Mouse (Mus musculus) heart, embryonic 14.5 days (tissue): ENCODE data around the gene Tmem247. TPM values are rescaled to one million over a fixed set of nuclear protein-coding genes. Genes with fewer than 3 reads are reported as not detected.

Source experiments
- ATAC-seq: fragments of 200-750 bp; cut with Nextera tagmentation; 2 replicates; pipeline ENCODE4 v1.8.0; 2017; ENCODE audit warnings: low read depth, moderate TSS enrichment; ENCODE audit not compliant: insufficient number of reproducible peaks, insufficient read depth, low FRiP score
- H3K27ac ChIP-seq, 2 experiments: fragments of 200-500 bp in 1 of 2; fragments of 300-500 bp in 1 of 2; sonication (generic) in 1 of 2; replicated peaks in 1 of 2; 2 replicates each; pipeline ENCODE4 v1.5.1; 2012 to 2014; ENCODE audit warnings: low read depth in 2 of 2, low read length in 2 of 2, control low read depth in 1 of 2, mild to moderate bottlenecking in 1 of 2, mixed read lengths in 1 of 2; ENCODE audit not compliant: control insufficient read depth in 1 of 2, insufficient read depth in 1 of 2
- H3K27me3 ChIP-seq: fragments of 300-500 bp; sonication (generic); 2 replicates; pipeline ENCODE4 v1.6.1; 2014; ENCODE audit warnings: mild to moderate bottlenecking, low read length, control low read depth; ENCODE audit not compliant: control insufficient read depth, insufficient read depth
- H3K36me3 ChIP-seq: fragments of 300-500 bp; sonication (generic); 2 replicates; pipeline ENCODE4 v1.6.1; 2014; ENCODE audit warnings: mild to moderate bottlenecking, control low read depth, low read length, mixed read lengths; ENCODE audit not compliant: control insufficient read depth, insufficient read depth
- H3K4me1 ChIP-seq, 2 experiments: fragments of 200-500 bp in 1 of 2; fragments of 300-500 bp in 1 of 2; sonication (generic) in 1 of 2; 2 replicates each; pipeline ENCODE4 v1.6.1; 2012 to 2014; ENCODE audit warnings: low read length in 2 of 2, control low read depth in 1 of 2, mixed read lengths in 1 of 2; ENCODE audit not compliant: control insufficient read depth in 2 of 2, insufficient read depth in 2 of 2
- H3K4me2 ChIP-seq: fragments of 300-500 bp; sonication (generic); 2 replicates; pipeline ENCODE4 v1.6.1; 2014; ENCODE audit warnings: mild to moderate bottlenecking, low read length
- H3K4me3 ChIP-seq, 2 experiments: fragments of 200-500 bp in 1 of 2; fragments of 300-500 bp in 1 of 2; sonication (generic) in 1 of 2; 2 replicates each; pipeline ENCODE4 v1.5.1; 2012 to 2014; ENCODE audit warnings: low read length in 2 of 2, mild to moderate bottlenecking in 2 of 2, control low read depth in 1 of 2, low read depth in 1 of 2, moderate library complexity in 1 of 2; ENCODE audit not compliant: control insufficient read depth in 1 of 2, insufficient read depth in 1 of 2
- H3K9ac ChIP-seq: fragments of 300-500 bp; sonication (generic); 2 replicates; pipeline ENCODE4 v1.6.1; 2014; ENCODE audit warnings: mild to moderate bottlenecking, low read length
- H3K9me3 ChIP-seq: fragments of 300-500 bp; sonication (generic); 2 replicates; pipeline ENCODE4 v1.6.1; 2016; ENCODE audit warnings: low read length, control low read depth; ENCODE audit not compliant: control insufficient read depth
- WGBS: fragments of 180-500 bp; shearing (Covaris S2); extraction: QIAGEN DNeasy Blood & Tissue Kit; methylation state at CpG from one replicate; pipeline ENCODE4 v1.1.7; 2014; 5-methylcytosine and 5-hydroxymethylcytosine counted together
- polyA plus RNA-seq: library from polyadenylated mRNA; unstranded; fragments of >200 nt; fragmentation: Nextera tagmentation; extraction: Ambion mirVana; gene quantifications from 2 replicates; pipeline ENCODE4 v1.2.1, GENCODE M21; 2014

The Tmem247 gene
- polyA plus RNA-seq, 1 experiment from 2014 or later: not detected

- Histone ChIP-seq H3K4me3 (no peak overlapping the region), H3K9me3 (no peaks in the 10 kb centered on the region), H3K27me3 (no peaks in the 10 kb centered on the region), H3K9ac (no peak overlapping the region), H3K4me1 (no peaks in the 10 kb centered on the region), H3K36me3 (no peaks in the 10 kb centered on the region), H3K4me2 (no peak overlapping the region), H3K27ac (no peak overlapping the region)
- WGBS: 70% methylated on average over 6 of the region's 6 CpGs
- ATAC-seq: no peak
Observed at GRCm38 (mm10) chr17:86948801-86949200, 31.7 kb downstream of the Tmem247 start.

- H3K9me3 ChIP-seq: peaks cover 4% of the 10 kb centered on the region; the same call in 1 of the 2 replicates
- H3K27me3 ChIP-seq: no peaks in the 10 kb centered on the region
- no peak overlapping the region for H3K4me3 ChIP-seq
- H3K36me3 ChIP-seq: no peaks in the 10 kb centered on the region
- no peak overlapping the region for H3K9ac ChIP-seq
- peak overlapping the region; percentile 55 to 81 for H3K27ac ChIP-seq
- no peak for ATAC-seq
- 78% methylated on average over 5 of the region's 5 CpGs for WGBS
- peak overlapping the region; percentile 37 for H3K4me2 ChIP-seq
- H3K4me1 ChIP-seq: peaks cover 28 to 32% of the 10 kb centered on the region in 2 experiments
Observed at GRCm38 (mm10) chr17:86957239-86957638, 40.1 kb downstream of the Tmem247 start.

- Histone ChIP-seq H3K27ac (peak overlapping the region; percentile 55 to 81), H3K4me3 (no peak overlapping the region), H3K27me3 (no peaks in the 10 kb centered on the region), H3K4me1 (peaks cover 28 to 32% of the 10 kb centered on the region in 2 experiments), H3K9ac (0 out of 2 replicates have a peak overlapping the region, but pooled peaks have one; percentile 35), H3K9me3 (peaks cover 4% of the 10 kb centered on the region; the same call in 1 of the 2 replicates), H3K36me3 (no peaks in the 10 kb centered on the region), H3K4me2 (peak overlapping the region; percentile 37)
- 62% methylated on average over 14 of the region's 14 CpGs for WGBS
- ATAC-seq: no peak
Observed at GRCm38 (mm10) chr17:86957968-86958367, 40.8 kb downstream of the Tmem247 start.

GRCm38 (mm10) chr17:86961301-86961841 lies 44.2 kb downstream of the Tmem247 start:
- WGBS: 49% methylated on average over 8 of the region's 8 CpGs
- Histone ChIP-seq H3K4me1 (peaks cover 40 to 44% of the 10 kb centered on the region in 2 experiments), H3K27me3 (no peaks in the 10 kb centered on the region), H3K36me3 (peaks cover 10% of the 10 kb centered on the region), H3K27ac (peak overlapping the region; percentile 84 to 97), H3K9ac (no peak overlapping the region; the same call in 1 of the 2 replicates), H3K9me3 (no peaks in the 10 kb centered on the region), H3K4me2 (peak overlapping the region; percentile 91; the same call in 1 of the 2 replicates), H3K4me3 (no peak overlapping the region)
- no peak for ATAC-seq

- ATAC-seq: peak; percentile 41
- Histone ChIP-seq H3K9me3 (no peaks in the 10 kb centered on the region), H3K4me2 (peak overlapping the region; percentile 91), H3K27me3 (no peaks in the 10 kb centered on the region), H3K9ac (peak overlapping the region; percentile 88), H3K4me3 (peak overlapping the region; percentile 78 to 99), H3K4me1 (peaks cover 45 to 50% of the 10 kb centered on the region in 2 experiments), H3K36me3 (peaks cover 17% of the 10 kb centered on the region), H3K27ac (peak overlapping the region; percentile 84 to 97)
- under 1% methylated on average over 24 of the region's 24 CpGs for WGBS
Observed at GRCm38 (mm10) chr17:86962297-86962893, 45.2 kb downstream of the Tmem247 start.

GRCm38 (mm10) chr17:86962894-86963585 lies 45.9 kb downstream of the Tmem247 start, which contains the start of gene Rhoq:
Gene Rhoq (plus strand): TSS chr17:86963082.
- peak; percentile 84 for ATAC-seq
- WGBS: 0% methylated on average over 75 of the region's 86 CpGs
- Histone ChIP-seq H3K9ac (peak within 1 kb of the TSS; percentile 88), H3K4me1 (peaks cover 47 to 52% of the 10 kb centered on the region in 2 experiments), H3K27ac (peak within 1 kb of the TSS; percentile 97), H3K27me3 (no peaks in the 10 kb centered on the region), H3K4me3 (peak within 1 kb of the TSS; percentile 78 to 99), H3K9me3 (no peaks in the 10 kb centered on the region), H3K4me2 (peak within 1 kb of the TSS; percentile 91), H3K36me3 (peaks cover 18% of the 10 kb centered on the region)

GRCm38 (mm10) chr17:86963586-86963902 lies 46.4 kb downstream of the Tmem247 start:
- Histone ChIP-seq H3K9ac (peak overlapping the region; percentile 88), H3K27ac (peak overlapping the region; percentile 97), H3K4me1 (peaks cover 51 to 57% of the 10 kb centered on the region in 2 experiments), H3K9me3 (no peaks in the 10 kb centered on the region), H3K4me2 (peak overlapping the region; percentile 91), H3K4me3 (peak overlapping the region; percentile 78 to 99), H3K27me3 (no peaks in the 10 kb centered on the region), H3K36me3 (peaks cover 18% of the 10 kb centered on the region)
- 2% methylated on average over 18 of the region's 26 CpGs for WGBS
- ATAC-seq: peak; percentile 7; the same call in 1 of the 2 replicates
